Mouse (Mus musculus) ES-Bruce4 (cell line): ENCODE data around the gene Banp.

ENCODE experiments used
- CTCF ChIP-seq: IDR thresholded peaks from one replicate; pipeline ENCODE4 v1.8.1; 2011; ENCODE audit warnings: low read depth, low read length
- POLR2A ChIP-seq: IDR thresholded peaks from one replicate; pipeline ENCODE4 v1.8.1; 2011; ENCODE audit warnings: low read length; ENCODE audit not compliant: insufficient read depth

GRCm38 (mm10) chr8:121987892-121988291 lies 38.3 kb downstream of the Banp start:
- TF ChIP-seq CTCF (no peak), POLR2A (no peak)
